Mouse (Mus musculus): ENCODE measurements around the gene Fam76b. TPM values are rescaled to one million over a fixed set of nuclear protein-coding genes. Genes with fewer than 3 reads are reported as not detected.
A peak's percentile ranks its signal among the peaks of the same experiment; 100 is the strongest.

Gene Fam76b
- polyA plus RNA-seq, 1 experiment from 2014 or later, result 20.4 TPM

DNA sequence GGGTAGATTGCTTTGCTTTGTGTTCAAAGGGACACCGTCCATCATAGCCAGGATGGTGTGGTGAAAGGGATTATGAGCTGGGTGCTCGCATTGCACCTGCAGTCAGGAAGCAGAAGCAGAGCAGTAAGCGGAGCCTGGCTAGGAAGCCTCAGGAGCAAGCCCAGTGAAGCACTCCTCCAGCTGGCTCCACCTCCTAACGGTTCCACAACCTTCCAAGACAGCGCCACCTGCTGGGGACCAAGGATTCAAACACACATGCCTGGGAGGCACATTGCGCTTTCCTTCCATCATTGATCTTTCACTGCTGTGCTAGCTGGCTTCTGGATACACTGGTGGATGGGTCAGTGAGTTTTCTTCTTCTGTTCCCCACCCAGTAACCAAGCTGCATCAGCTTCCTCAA is 64.4 kb downstream of the Fam76b start:
- Histone ChIP-seq H3K4me2 (ENCODE audit: low read length) (no peak overlapping the region), H3K27me3 (ENCODE audit: control insufficient read depth, insufficient read depth, low read length) (peaks cover 9% of the 10 kb centered on the region), H3K4me1 (ENCODE audit: control insufficient read depth in 2 of 2, insufficient read depth in 2 of 2, low read length in 2 of 2) (no peaks in the 10 kb centered on the region), H3K36me3 (ENCODE audit: control insufficient read depth, insufficient read depth, low read length) (no peaks in the 10 kb centered on the region), H3K4me3 (ENCODE audit: control insufficient read depth in 1 of 2, insufficient read depth in 1 of 2, low read depth in 1 of 2, low read length in 2 of 2) (no peak overlapping the region), H3K9ac (ENCODE audit: low read length) (no peak overlapping the region), H3K27ac (replicated peaks in 1 of 2; ENCODE audit: control insufficient read depth in 1 of 2, insufficient read depth in 1 of 2, low read depth in 2 of 2, low read length in 2 of 2) (no peak overlapping the region), H3K9me3 (ENCODE audit: control insufficient read depth, low read length) (peaks cover 4% of the 10 kb centered on the region; the same call in 1 of the 2 replicates)
- 87% methylated on average over 6 of the region's 6 CpGs for WGBS
- ATAC-seq (ENCODE audit: insufficient number of reproducible peaks, insufficient read depth, low FRiP score, low read depth), result no peak

DNA sequence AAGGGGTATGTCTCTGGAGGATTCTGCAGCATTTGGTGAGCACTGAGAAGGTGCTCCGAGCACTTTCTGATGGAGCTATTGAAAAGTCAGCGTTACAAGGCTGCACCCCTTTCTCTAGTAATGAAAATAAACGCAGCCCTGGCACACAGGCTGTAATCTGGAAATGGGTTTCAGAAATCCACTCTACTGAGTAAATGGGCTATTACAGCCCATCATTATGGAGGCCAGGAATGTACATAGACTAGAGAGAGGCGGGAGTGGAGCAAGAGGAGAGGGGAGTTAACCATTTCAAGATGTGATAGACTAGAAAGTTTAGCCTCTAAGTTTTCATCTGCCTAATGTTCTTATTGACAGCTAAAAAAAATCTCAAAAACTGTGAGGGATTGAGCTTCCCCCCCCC is 65.5 kb downstream of the Fam76b start:
- peaks cover 3% of the 10 kb centered on the region for H3K27me3 ChIP-seq (ENCODE audit: control insufficient read depth, insufficient read depth, low read length)
- WGBS, result 78% methylated on average over 4 of the region's 4 CpGs
- no peak overlapping the region for H3K27ac ChIP-seq (replicated peaks in 1 of 2; ENCODE audit: control insufficient read depth in 1 of 2, insufficient read depth in 1 of 2, low read depth in 2 of 2, low read length in 2 of 2)
- ATAC-seq (ENCODE audit: insufficient number of reproducible peaks, insufficient read depth, low FRiP score, low read depth), result no peak
- H3K4me1 ChIP-seq (ENCODE audit: control insufficient read depth in 2 of 2, insufficient read depth in 2 of 2, low read length in 2 of 2), result no peaks in the 10 kb centered on the region
- no peak overlapping the region for H3K9ac ChIP-seq (ENCODE audit: low read length)
- H3K9me3 ChIP-seq (ENCODE audit: control insufficient read depth, low read length), result peaks cover 4% of the 10 kb centered on the region; the same call in 1 of the 2 replicates
- H3K36me3 ChIP-seq (ENCODE audit: control insufficient read depth, insufficient read depth, low read length), result no peaks in the 10 kb centered on the region
- H3K4me3 ChIP-seq (ENCODE audit: control insufficient read depth in 1 of 2, insufficient read depth in 1 of 2, low read depth in 1 of 2, low read length in 2 of 2), result no peak overlapping the region
- no peak overlapping the region for H3K4me2 ChIP-seq (ENCODE audit: low read length)

- no peak overlapping the region for H3K4me3 ChIP-seq (ENCODE audit: control insufficient read depth in 1 of 2, insufficient read depth in 1 of 2, low read depth in 1 of 2, low read length in 2 of 2)
- WGBS, result 29% methylated on average over 8 of the region's 8 CpGs
- H3K4me1 ChIP-seq (ENCODE audit: control insufficient read depth in 2 of 2, insufficient read depth in 2 of 2, low read length in 2 of 2), result peaks cover 0 to 4% of the 10 kb centered on the region in 2 experiments; a peak in 2 of 4 replicates
- no peaks in the 10 kb centered on the region for H3K36me3 ChIP-seq (ENCODE audit: control insufficient read depth, insufficient read depth, low read length)
- H3K9me3 ChIP-seq (ENCODE audit: control insufficient read depth, low read length), result peaks cover 4% of the 10 kb centered on the region; the same call in 1 of the 2 replicates
- H3K4me2 ChIP-seq (ENCODE audit: low read length), result no peak overlapping the region
- ATAC-seq (ENCODE audit: insufficient number of reproducible peaks, insufficient read depth, low FRiP score, low read depth), result no peak
- H3K27ac ChIP-seq (replicated peaks in 1 of 2; ENCODE audit: control insufficient read depth in 1 of 2, insufficient read depth in 1 of 2, low read depth in 2 of 2, low read length in 2 of 2), result no peak overlapping the region
- no peak overlapping the region for H3K9ac ChIP-seq (ENCODE audit: low read length)
- H3K27me3 ChIP-seq (ENCODE audit: control insufficient read depth, insufficient read depth, low read length), result no peaks in the 10 kb centered on the region
These were observed 67.0 kb downstream of the Fam76b start for GRCm38 (mm10) chr9:13894491-13894890.

DNA sequence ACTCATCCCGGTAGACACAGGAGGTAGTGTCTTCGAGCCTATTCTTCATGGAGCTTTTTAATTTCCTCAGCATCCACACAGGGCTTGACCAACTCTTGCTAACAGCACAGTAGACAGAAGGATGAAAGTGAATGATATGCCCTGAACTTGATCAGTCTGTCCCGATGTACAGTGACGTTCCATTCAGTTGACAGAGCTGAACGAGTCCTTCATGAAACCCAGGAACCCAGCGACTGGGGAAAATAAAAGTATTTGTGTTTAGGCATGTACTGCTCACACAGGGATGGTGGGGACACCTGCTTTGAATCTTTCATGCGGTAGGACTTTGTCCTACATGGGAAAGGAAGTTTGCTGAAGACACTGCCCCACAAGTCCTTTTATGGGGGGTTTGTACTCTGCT is 67.4 kb downstream of the Fam76b start:
- ATAC-seq (ENCODE audit: insufficient number of reproducible peaks, insufficient read depth, low FRiP score, low read depth), result no peak
- Histone ChIP-seq H3K4me3 (ENCODE audit: control insufficient read depth in 1 of 2, insufficient read depth in 1 of 2, low read depth in 1 of 2, low read length in 2 of 2) (no peak overlapping the region), H3K9ac (ENCODE audit: low read length) (no peak overlapping the region), H3K4me2 (ENCODE audit: low read length) (no peak overlapping the region), H3K4me1 (ENCODE audit: control insufficient read depth in 2 of 2, insufficient read depth in 2 of 2, low read length in 2 of 2) (peaks cover 0 to 4% of the 10 kb centered on the region in 2 experiments; a peak in 2 of 4 replicates), H3K27me3 (ENCODE audit: control insufficient read depth, insufficient read depth, low read length) (no peaks in the 10 kb centered on the region), H3K27ac (replicated peaks in 1 of 2; ENCODE audit: control insufficient read depth in 1 of 2, insufficient read depth in 1 of 2, low read depth in 2 of 2, low read length in 2 of 2) (no peak overlapping the region), H3K9me3 (ENCODE audit: control insufficient read depth, low read length) (peaks cover 4% of the 10 kb centered on the region; the same call in 1 of the 2 replicates), H3K36me3 (ENCODE audit: control insufficient read depth, insufficient read depth, low read length) (no peaks in the 10 kb centered on the region)
- WGBS, result 81% methylated on average over 7 of the region's 7 CpGs

DNA sequence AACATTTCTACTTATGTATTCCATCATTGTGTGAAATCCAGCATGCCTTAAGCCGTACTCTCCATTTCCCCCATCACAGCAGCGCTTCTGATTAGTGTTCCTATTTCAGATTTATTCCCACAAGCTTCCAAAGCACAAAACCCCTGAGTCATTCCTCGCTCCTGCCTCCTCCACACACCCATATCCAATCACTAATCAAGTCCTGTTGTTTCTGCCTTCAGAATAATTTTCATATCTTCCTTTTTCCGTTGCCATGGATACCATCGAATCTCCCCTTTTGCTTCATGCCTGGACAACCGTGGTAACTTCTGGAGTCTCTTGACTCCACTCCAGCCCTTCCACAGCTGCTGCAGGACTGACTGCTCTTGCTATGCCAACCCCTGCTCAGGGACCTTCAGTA is 68.5 kb downstream of the Fam76b start:
- WGBS, result 77% methylated on average over 6 of the region's 6 CpGs

GRCm38 (mm10) chr9:13898510-13899305 is 71.2 kb downstream of the Fam76b start:
- no peaks in the 10 kb centered on the region for H3K36me3 ChIP-seq (ENCODE audit: control insufficient read depth, insufficient read depth, low read length)
- H3K27ac ChIP-seq (replicated peaks in 1 of 2; ENCODE audit: control insufficient read depth in 1 of 2, insufficient read depth in 1 of 2, low read depth in 2 of 2, low read length in 2 of 2), result peak overlapping the region in 1 of 2 experiments; percentile 52; a peak in 1 of 4 replicates
- H3K9ac ChIP-seq (ENCODE audit: low read length), result no peak overlapping the region
- ATAC-seq (ENCODE audit: insufficient number of reproducible peaks, insufficient read depth, low FRiP score, low read depth), result peak; percentile 73
- H3K9me3 ChIP-seq (ENCODE audit: control insufficient read depth, low read length), result no peaks in the 10 kb centered on the region
- no peak overlapping the region; a peak in 1 of 4 replicates for H3K4me3 ChIP-seq (ENCODE audit: control insufficient read depth in 1 of 2, insufficient read depth in 1 of 2, low read depth in 1 of 2, low read length in 2 of 2)
- no peaks in the 10 kb centered on the region for H3K27me3 ChIP-seq (ENCODE audit: control insufficient read depth, insufficient read depth, low read length)
- peaks cover 0 to 4% of the 10 kb centered on the region in 2 experiments; a peak in 2 of 4 replicates for H3K4me1 ChIP-seq (ENCODE audit: control insufficient read depth in 2 of 2, insufficient read depth in 2 of 2, low read length in 2 of 2)
- peak overlapping the region; percentile 44 for H3K4me2 ChIP-seq (ENCODE audit: low read length)
- 42% methylated on average over 19 of the region's 19 CpGs for WGBS

More for the DNA sequence above, 68.5 kb downstream of the Fam76b start:
- H3K4me3 ChIP-seq (ENCODE audit: control insufficient read depth in 1 of 2, insufficient read depth in 1 of 2, low read depth in 1 of 2, low read length in 2 of 2), result no peak overlapping the region
- H3K9me3 ChIP-seq (ENCODE audit: control insufficient read depth, low read length), result peaks cover 4% of the 10 kb centered on the region; the same call in 1 of the 2 replicates
- H3K36me3 ChIP-seq (ENCODE audit: control insufficient read depth, insufficient read depth, low read length), result no peaks in the 10 kb centered on the region
- no peak overlapping the region for H3K4me2 ChIP-seq (ENCODE audit: low read length)
- H3K4me1 ChIP-seq (ENCODE audit: control insufficient read depth in 2 of 2, insufficient read depth in 2 of 2, low read length in 2 of 2), result peaks cover 0 to 4% of the 10 kb centered on the region in 2 experiments; a peak in 2 of 4 replicates
- H3K27ac ChIP-seq (replicated peaks in 1 of 2; ENCODE audit: control insufficient read depth in 1 of 2, insufficient read depth in 1 of 2, low read depth in 2 of 2, low read length in 2 of 2), result no peak overlapping the region
- no peak for ATAC-seq (ENCODE audit: insufficient number of reproducible peaks, insufficient read depth, low FRiP score, low read depth)
- H3K9ac ChIP-seq (ENCODE audit: low read length), result no peak overlapping the region
- no peaks in the 10 kb centered on the region for H3K27me3 ChIP-seq (ENCODE audit: control insufficient read depth, insufficient read depth, low read length)

DNA sequence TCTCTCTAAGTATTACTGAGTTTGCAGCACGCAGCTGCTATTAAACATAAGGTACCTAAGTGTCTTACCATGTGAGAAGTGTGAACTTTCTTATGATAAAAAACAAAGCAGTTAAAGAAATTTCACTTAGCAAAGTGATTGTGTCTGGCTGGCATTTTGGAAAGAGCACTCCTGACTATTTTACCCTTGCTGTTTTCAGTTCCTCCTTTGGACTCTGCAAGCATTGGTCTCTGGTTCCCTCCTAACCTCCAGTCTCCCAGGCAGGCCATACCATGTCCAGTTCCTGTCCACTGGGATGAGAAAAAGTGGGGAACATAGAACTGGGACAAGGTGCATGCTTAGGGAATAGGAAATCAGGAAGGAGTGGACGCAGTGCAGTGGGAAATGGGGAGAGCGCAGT is 74.5 kb downstream of the Fam76b start:
- Histone ChIP-seq H3K4me2 (ENCODE audit: low read length) (no peak overlapping the region), H3K4me1 (ENCODE audit: control insufficient read depth in 2 of 2, insufficient read depth in 2 of 2, low read length in 2 of 2) (peaks cover 4 to 7% of the 10 kb centered on the region in 2 experiments; a peak in 2 of 4 replicates), H3K4me3 (ENCODE audit: control insufficient read depth in 1 of 2, insufficient read depth in 1 of 2, low read depth in 1 of 2, low read length in 2 of 2) (no peak overlapping the region), H3K27ac (replicated peaks in 1 of 2; ENCODE audit: control insufficient read depth in 1 of 2, insufficient read depth in 1 of 2, low read depth in 2 of 2, low read length in 2 of 2) (no peak overlapping the region), H3K9me3 (ENCODE audit: control insufficient read depth, low read length) (no peaks in the 10 kb centered on the region), H3K36me3 (ENCODE audit: control insufficient read depth, insufficient read depth, low read length) (no peaks in the 10 kb centered on the region), H3K27me3 (ENCODE audit: control insufficient read depth, insufficient read depth, low read length) (no peaks in the 10 kb centered on the region), H3K9ac (ENCODE audit: low read length) (no peak overlapping the region)
- 88% methylated on average over 3 of the region's 3 CpGs for WGBS
- no peak for ATAC-seq (ENCODE audit: insufficient number of reproducible peaks, insufficient read depth, low FRiP score, low read depth)

Measured in heart, embryonic 14.5 days (tissue).